Mouse (Mus musculus) embryonic facial prominence, embryonic 15.5 days (tissue): ENCODE data around the gene Atxn1. TPM values are rescaled to one million over a fixed set of nuclear protein-coding genes. Genes with fewer than 3 reads are reported as not detected.

Source experiments
- ATAC-seq: fragments of 200-750 bp; cut with Nextera tagmentation; 2 replicates; pipeline ENCODE4 v1.8.0; 2017; ENCODE audit warnings: low read depth, moderate TSS enrichment; ENCODE audit not compliant: insufficient number of reproducible peaks, low FRiP score, low TSS enrichment
- H3K27ac ChIP-seq: fragments of 300-500 bp; sonication (generic); replicated peaks from 2 replicates; pipeline ENCODE4 v1.5.1; 2015; ENCODE audit warnings: mild to moderate bottlenecking, inconsistent platforms
- H3K27me3 ChIP-seq: fragments of 300-500 bp; sonication (generic); 2 replicates; pipeline ENCODE4 v1.6.1; 2015; ENCODE audit warnings: inconsistent platforms
- H3K36me3 ChIP-seq: fragments of 300-500 bp; sonication (generic); 2 replicates; pipeline ENCODE4 v1.6.1; 2015; ENCODE audit warnings: mild to moderate bottlenecking, inconsistent platforms
- H3K4me1 ChIP-seq: fragments of 300-500 bp; sonication (generic); 2 replicates; pipeline ENCODE4 v1.6.1; 2015; ENCODE audit warnings: inconsistent platforms
- H3K4me2 ChIP-seq: fragments of 300-500 bp; sonication (generic); replicated peaks from 2 replicates; pipeline ENCODE4 v1.6.1; 2015; ENCODE audit warnings: mild to moderate bottlenecking, inconsistent platforms
- H3K4me3 ChIP-seq: fragments of 300-500 bp; sonication (generic); replicated peaks from 2 replicates; pipeline ENCODE4 v1.5.1; 2015; ENCODE audit warnings: mild to moderate bottlenecking, inconsistent platforms
- H3K9ac ChIP-seq: fragments of 300-500 bp; sonication (generic); 2 replicates; pipeline ENCODE4 v1.6.1; 2015; ENCODE audit warnings: inconsistent platforms
- H3K9me3 ChIP-seq: fragments of 300-500 bp; sonication (generic); replicated peaks from 2 replicates; pipeline ENCODE4 v1.6.1; 2016; ENCODE audit warnings: inconsistent platforms
- WGBS: fragments of 180-500 bp; shearing (Covaris S2); methylation state at CpG from one replicate; pipeline ENCODE4 v1.1.7; 2015; 5-methylcytosine and 5-hydroxymethylcytosine counted together
- polyA plus RNA-seq: library from polyadenylated mRNA; unstranded; fragments of >200 nt; fragmentation: Nextera tagmentation; extraction: Ambion mirVana; gene quantifications from 2 replicates; pipeline ENCODE4 v1.2.1, GENCODE M21; 2015

The Atxn1 gene
- polyA plus RNA-seq, 1 experiment from 2014 or later: 7.2 TPM

DNA sequence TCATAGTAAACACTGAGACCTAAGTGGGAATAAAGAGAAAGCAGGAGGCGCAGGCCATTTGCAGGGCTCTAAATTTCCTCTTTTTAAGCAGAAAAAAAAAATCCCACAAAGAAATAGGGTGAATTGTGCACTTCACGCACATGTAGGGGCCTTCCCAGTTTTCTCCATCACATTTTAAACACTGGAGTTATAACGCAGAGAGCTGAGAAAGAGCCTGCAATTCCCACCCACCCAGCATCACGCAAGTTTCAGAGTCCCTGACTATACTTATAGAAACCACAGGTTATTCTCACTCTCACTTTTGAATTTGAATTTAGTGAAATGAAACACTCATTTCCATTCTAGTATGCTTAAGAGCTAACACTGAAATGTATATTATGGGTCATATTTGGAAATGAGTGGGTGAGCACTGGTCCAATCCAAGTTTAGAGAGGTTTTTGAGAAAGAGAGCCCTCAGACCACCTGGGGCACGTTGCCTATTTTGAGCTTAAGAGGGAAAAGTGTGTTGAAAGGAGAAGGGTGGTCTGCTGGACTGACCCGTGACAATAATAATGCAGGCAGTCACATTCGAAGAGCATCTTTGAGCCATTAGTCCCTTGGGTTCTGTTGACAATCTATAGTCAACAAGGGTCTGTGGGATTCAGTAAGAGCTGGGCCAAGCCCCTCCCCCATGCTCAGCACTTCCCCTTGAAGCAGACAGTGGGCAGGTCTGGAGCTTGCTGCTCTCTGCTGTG is 279.1 kb downstream of the Atxn1 start:
- Histone ChIP-seq H3K27me3 (no peaks in the 10 kb centered on the region), H3K36me3 (no peaks in the 10 kb centered on the region), H3K4me3 (no peak overlapping the region), H3K9ac (no peak overlapping the region), H3K27ac (no peak overlapping the region), H3K4me1 (no peaks in the 10 kb centered on the region), H3K4me2 (no peak overlapping the region), H3K9me3 (no peaks in the 10 kb centered on the region)
- 79% methylated on average over 7 of the region's 7 CpGs for WGBS
- no peak for ATAC-seq

DNA sequence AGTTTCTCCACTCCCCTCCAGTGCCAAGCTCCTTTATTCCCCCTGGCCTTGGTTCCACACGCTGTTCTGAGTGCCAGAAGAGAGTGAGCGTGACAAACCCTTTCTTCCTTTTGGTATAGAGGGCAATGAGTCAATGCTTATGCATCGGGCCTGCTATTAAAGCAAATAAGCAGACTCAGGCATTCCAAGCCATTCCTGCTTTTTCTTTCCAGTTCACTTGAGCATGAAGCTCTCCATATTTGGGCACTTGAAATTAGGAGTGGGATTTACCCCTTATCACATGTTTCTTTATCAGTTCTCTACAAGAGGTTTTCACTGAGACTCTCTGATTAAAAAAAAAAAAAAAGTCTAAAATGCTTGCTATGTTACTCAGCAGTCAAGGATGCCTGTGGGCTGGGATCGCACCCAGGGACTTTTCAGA is 279.9 kb downstream of the Atxn1 start:
- Histone ChIP-seq H3K9me3 (no peaks in the 10 kb centered on the region), H3K27me3 (no peaks in the 10 kb centered on the region), H3K9ac (no peak overlapping the region), H3K27ac (no peak overlapping the region), H3K4me3 (no peak overlapping the region), H3K4me1 (no peaks in the 10 kb centered on the region), H3K36me3 (no peaks in the 10 kb centered on the region), H3K4me2 (no peak overlapping the region)
- ATAC-seq: no peak
- WGBS: 65% methylated on average over 4 of the region's 4 CpGs

DNA sequence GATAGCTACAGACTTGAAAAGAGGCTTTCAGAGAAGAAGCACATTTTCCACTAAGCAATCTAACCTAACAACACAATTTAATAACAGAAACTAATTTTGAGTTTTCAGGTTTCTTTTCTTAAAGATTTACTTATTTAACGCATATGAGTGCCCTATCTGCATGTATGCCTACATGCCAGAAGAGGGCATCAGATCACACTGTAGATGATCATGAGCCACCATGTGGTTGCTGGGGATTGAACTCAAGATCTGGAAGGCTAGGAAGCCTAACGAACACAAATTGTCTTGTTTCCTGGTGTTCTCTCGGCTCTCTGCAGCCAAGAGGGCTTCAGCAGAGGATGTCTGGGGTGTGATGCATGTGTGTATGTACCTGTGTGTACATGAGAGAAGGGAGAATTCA is 280.8 kb downstream of the Atxn1 start:
- Histone ChIP-seq H3K27me3 (no peaks in the 10 kb centered on the region), H3K27ac (no peak overlapping the region), H3K9ac (no peak overlapping the region), H3K4me3 (no peak overlapping the region), H3K4me2 (no peak overlapping the region), H3K9me3 (no peaks in the 10 kb centered on the region), H3K4me1 (no peaks in the 10 kb centered on the region), H3K36me3 (no peaks in the 10 kb centered on the region)
- 59% methylated on average over 3 of the region's 3 CpGs for WGBS
- no peak for ATAC-seq

DNA sequence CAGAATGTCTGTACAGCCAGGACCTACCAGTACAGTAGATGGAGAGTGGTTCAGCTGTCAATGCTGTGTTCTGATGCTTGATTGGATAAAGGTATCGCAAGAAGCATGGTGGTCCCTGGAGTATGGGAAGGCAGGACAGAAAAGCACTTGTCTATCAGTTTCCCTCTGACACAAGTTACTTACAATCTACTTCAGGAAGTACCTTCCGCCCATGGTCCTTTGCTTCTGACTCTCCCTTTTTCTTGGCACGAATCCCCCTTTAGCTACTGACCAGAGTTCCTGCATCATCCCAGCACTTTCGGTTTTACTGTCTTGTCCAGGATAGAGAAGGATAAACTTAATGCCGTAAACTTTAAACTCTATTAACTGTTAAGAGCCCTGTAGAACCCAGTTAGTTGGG is 283.6 kb downstream of the Atxn1 start:
- ATAC-seq: no peak
- Histone ChIP-seq H3K4me3 (no peak overlapping the region), H3K27ac (no peak overlapping the region), H3K36me3 (no peaks in the 10 kb centered on the region), H3K4me1 (no peaks in the 10 kb centered on the region), H3K27me3 (no peaks in the 10 kb centered on the region), H3K9ac (no peak overlapping the region), H3K9me3 (no peaks in the 10 kb centered on the region), H3K4me2 (no peak overlapping the region)
- WGBS: 81% methylated on average over 5 of the region's 5 CpGs

DNA sequence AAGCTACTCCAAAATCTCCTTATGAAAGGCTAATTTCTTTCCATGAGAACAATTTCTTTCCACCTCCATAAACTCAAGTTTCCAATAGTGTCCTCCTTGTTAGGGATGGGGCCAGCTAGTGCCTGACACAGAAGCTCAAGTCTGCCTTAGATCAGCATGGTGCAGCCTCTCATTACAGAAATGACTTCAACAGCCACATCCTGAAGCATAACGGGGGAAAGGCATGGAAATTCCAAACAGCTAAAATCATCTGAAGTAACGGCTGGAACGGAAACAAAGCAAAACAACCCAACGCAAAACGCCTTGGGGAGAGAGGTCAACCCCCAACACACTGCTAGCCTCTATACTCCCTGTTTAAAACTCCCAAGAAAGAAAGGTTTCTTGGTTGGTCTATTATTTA is 284.2 kb downstream of the Atxn1 start:
- Histone ChIP-seq H3K27me3 (no peaks in the 10 kb centered on the region), H3K9ac (no peak overlapping the region), H3K4me1 (no peaks in the 10 kb centered on the region), H3K27ac (no peak overlapping the region), H3K36me3 (no peaks in the 10 kb centered on the region), H3K4me2 (no peak overlapping the region), H3K4me3 (no peak overlapping the region), H3K9me3 (no peaks in the 10 kb centered on the region)
- WGBS: 55% methylated on average over 5 of the region's 5 CpGs
- no peak for ATAC-seq

DNA sequence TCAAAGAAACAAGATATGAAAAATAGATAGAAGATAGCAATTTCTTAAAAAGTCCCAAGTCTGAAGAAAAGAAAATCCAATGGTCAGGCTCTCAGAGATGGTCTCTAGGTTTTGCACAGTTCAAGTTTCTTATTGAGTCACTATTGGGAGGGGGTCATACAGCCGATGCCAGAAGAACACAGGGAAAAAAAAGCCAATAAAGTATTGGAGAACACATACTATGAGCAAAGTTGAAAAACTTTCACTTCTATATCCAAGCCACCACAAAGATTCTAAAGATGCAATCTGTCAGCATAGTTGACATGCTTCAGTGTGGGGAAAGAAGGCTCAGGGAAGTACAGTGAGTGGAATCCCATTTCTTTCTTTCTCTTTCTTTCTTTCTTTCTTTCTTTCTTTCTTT is 285.7 kb downstream of the Atxn1 start:
- H3K4me3 ChIP-seq: no peak overlapping the region
- no peak overlapping the region for H3K27ac ChIP-seq
- H3K4me1 ChIP-seq: no peaks in the 10 kb centered on the region
- H3K9ac ChIP-seq: no peak overlapping the region
- H3K27me3 ChIP-seq: no peaks in the 10 kb centered on the region
- no peaks in the 10 kb centered on the region for H3K36me3 ChIP-seq
- H3K9me3 ChIP-seq: no peaks in the 10 kb centered on the region
- WGBS: 97% methylated on average over 1 of the region's 1 CpGs
- no peak overlapping the region for H3K4me2 ChIP-seq
- no peak for ATAC-seq

DNA sequence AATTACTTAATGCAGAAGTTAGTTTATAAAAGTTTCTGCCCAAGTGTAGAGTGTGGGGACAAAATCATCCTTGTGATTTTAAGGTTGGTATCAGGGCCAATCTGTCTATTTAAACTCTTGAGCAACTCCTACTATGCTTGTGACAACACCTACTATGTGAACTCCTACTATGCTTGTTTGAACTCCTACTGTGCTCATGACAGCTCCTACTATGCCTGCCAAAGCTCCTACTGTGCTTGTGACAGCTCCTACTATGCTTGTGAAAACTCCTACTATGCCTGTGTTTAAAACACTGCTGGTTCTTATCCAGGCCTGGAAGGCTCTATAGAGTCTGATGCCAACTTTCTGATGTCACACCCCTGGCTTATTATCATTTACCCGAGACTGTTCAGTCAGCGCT is 292.2 kb downstream of the Atxn1 start:
- H3K27ac ChIP-seq: no peak overlapping the region
- no peaks in the 10 kb centered on the region for H3K27me3 ChIP-seq
- H3K4me1 ChIP-seq: no peaks in the 10 kb centered on the region
- no peaks in the 10 kb centered on the region for H3K9me3 ChIP-seq
- 46% methylated on average over 2 of the region's 2 CpGs for WGBS
- no peak overlapping the region for H3K4me2 ChIP-seq
- ATAC-seq: no peak
- H3K36me3 ChIP-seq: no peaks in the 10 kb centered on the region
- H3K4me3 ChIP-seq: no peak overlapping the region
- no peak overlapping the region for H3K9ac ChIP-seq

DNA sequence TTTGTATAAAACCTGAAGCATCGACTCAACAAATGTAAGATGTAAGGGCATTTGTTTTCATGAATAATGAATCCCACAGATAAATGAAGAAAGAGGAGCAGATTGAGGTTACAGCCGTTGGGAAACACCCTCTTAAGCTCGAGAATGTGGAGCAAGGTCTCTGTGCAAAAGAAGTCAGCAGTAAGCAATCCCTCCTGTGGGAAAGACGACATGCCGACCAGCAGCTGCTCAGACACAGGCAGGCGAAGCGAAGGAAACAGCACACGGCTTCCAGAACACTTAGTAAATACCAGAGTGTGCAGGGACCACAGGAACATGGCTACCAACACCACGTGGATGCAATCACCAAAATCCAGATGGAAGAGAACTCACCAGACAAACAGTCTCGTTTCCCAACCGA is 294.8 kb downstream of the Atxn1 start:
- Histone ChIP-seq H3K27me3 (no peaks in the 10 kb centered on the region), H3K9me3 (no peaks in the 10 kb centered on the region), H3K9ac (no peak overlapping the region), H3K27ac (no peak overlapping the region), H3K4me3 (no peak overlapping the region), H3K4me2 (no peak overlapping the region), H3K36me3 (no peaks in the 10 kb centered on the region), H3K4me1 (no peaks in the 10 kb centered on the region)
- WGBS: 50% methylated on average over 11 of the region's 11 CpGs
- ATAC-seq: no peak

DNA sequence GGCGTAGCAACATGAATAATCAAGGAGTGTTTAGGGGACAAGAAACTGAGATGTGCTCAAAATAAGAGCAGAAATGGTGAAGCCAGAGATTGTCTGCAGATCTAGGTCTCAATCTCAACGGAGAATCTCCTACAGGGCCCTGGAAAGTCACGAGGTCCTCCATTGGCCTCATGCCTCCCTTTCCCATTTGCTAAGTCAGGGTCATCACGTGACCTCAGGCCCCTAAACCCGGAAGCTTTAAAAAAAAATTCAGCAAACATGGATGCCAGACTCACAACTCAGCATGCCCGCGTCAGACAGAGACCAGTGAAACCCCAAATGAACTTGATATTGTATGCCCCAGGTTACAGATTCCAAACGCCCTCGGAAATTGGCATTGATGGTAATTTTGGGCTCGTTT is 302.0 kb downstream of the Atxn1 start:
- ATAC-seq: no peak
- Histone ChIP-seq H3K4me2 (no peak overlapping the region), H3K27ac (no peak overlapping the region), H3K9ac (no peak overlapping the region), H3K4me1 (peaks cover 18% of the 10 kb centered on the region; the same call in 1 of the 2 replicates), H3K9me3 (no peaks in the 10 kb centered on the region), H3K4me3 (no peak overlapping the region), H3K36me3 (no peaks in the 10 kb centered on the region), H3K27me3 (no peaks in the 10 kb centered on the region)
- WGBS: 85% methylated on average over 10 of the region's 10 CpGs

DNA sequence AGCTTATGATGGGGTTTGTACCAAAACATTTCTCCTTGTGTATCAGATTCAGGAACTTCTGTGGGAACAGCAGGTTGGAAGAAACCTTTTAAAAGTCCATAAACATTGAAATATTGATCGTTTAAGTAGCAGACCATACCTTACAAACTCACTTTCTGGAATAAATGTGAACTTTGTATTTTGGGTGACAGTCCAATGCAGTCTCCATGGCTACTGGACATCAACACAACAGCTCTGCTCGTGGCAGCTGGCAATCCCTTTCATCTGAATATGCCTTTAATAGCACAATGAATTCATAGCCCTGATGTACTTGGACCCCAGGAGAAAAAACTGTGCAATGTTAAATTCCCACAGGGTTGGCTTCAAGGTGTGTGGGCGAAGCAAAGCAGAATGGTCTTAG is 302.6 kb downstream of the Atxn1 start:
- Histone ChIP-seq H3K4me1 (peaks cover 18% of the 10 kb centered on the region; the same call in 1 of the 2 replicates), H3K9ac (no peak overlapping the region), H3K4me3 (no peak overlapping the region), H3K9me3 (no peaks in the 10 kb centered on the region), H3K36me3 (no peaks in the 10 kb centered on the region), H3K27ac (peak overlapping the region; percentile 40), H3K27me3 (no peaks in the 10 kb centered on the region), H3K4me2 (no peak overlapping the region)
- no peak for ATAC-seq
- 72% methylated on average over 3 of the region's 3 CpGs for WGBS

DNA sequence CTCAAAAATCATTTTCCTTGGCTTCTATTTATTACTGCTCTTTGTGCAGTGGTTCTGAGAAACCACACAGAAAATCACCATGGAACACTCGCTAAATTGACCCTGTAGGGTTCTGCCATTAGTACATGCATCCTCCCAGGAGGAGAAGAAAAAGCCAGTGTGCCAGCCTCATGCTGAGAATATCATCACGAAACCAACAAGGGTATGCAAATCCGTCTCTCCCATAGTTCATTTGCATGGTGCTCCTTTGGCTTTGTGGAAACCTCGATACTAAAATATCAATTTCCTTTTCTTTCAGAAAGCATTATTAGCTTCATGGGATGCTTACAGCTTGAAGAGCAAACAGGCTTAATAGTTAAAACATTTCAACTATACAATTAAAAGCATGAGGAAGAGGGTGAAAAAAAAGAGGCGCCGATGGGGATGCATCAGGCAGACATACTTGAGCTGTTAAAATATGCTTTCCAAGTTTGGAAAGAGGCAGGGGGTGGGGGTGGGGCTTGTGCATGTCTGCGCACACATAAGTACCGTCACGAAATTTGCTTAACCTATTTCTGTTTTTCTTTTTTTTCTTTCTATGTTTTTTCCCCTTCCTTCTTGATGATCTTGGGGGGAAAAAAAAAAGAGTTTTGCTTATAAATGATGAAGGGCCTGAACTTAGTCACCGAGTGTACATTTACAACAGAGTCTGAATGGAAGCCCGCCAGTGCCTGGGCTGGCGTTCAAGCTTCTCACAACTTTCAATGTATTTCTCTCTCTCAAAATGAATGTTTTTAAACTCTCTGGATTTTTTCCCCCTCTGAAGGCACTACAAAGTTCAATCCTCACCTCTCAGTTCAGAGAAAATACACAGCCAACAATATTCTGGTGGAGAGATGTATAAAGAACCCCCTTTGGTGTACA is 303.3 kb downstream of the Atxn1 start:
- H3K4me3 ChIP-seq: no peak overlapping the region
- no peaks in the 10 kb centered on the region for H3K27me3 ChIP-seq
- H3K27ac ChIP-seq: peak overlapping the region; percentile 40
- H3K9ac ChIP-seq: no peak overlapping the region
- no peak for ATAC-seq
- no peaks in the 10 kb centered on the region for H3K9me3 ChIP-seq
- WGBS: 49% methylated on average over 12 of the region's 12 CpGs
- H3K36me3 ChIP-seq: no peaks in the 10 kb centered on the region
- peaks cover 18% of the 10 kb centered on the region; the same call in 1 of the 2 replicates for H3K4me1 ChIP-seq
- no peak overlapping the region for H3K4me2 ChIP-seq
